Mouse (Mus musculus) C2C12 (cell line): ENCODE measurements around the gene Lhx9. TPM values are rescaled to one million over a fixed set of nuclear protein-coding genes. Genes with fewer than 3 reads are reported as not detected.

ENCODE experiments used
- H3K27me3 ChIP-seq: one replicate; pipeline ENCODE4 v1.6.1; 2011; ENCODE audit not compliant: control insufficient read depth, insufficient read depth, insufficient read length
- H3K36me3 ChIP-seq: one replicate; pipeline ENCODE4 v1.6.1; 2011; ENCODE audit not compliant: control insufficient read depth, insufficient read depth
- H3K4me3 ChIP-seq: one replicate; pipeline ENCODE4 v1.5.1; 2011; ENCODE audit warnings: mild to moderate bottlenecking, control low read depth; ENCODE audit not compliant: poor library complexity, insufficient read depth, severe bottlenecking
- H3K79me2 ChIP-seq: one replicate; pipeline ENCODE4 v1.6.1; 2011; ENCODE audit not compliant: control insufficient read depth, insufficient read depth
- H3K79me3 ChIP-seq: one replicate; pipeline ENCODE4 v1.6.1; 2011; ENCODE audit warnings: low read depth, control low read depth
- H3ac ChIP-seq: one replicate; pipeline ENCODE3; 2011; ENCODE audit warnings: low read depth; ENCODE audit not compliant: control insufficient read depth, insufficient read length
- CEBPB ChIP-seq: IDR thresholded peaks from one replicate; pipeline ENCODE4 v1.6.1; 2011; ENCODE audit warnings: low read depth, mild to moderate bottlenecking, control low read depth, moderate library complexity
- CTCF ChIP-seq: IDR thresholded peaks from one replicate; pipeline ENCODE4 v1.5.1; 2011; ENCODE audit not compliant: control insufficient read depth, insufficient read depth, insufficient read length
- FOSL1 ChIP-seq: IDR thresholded peaks from one replicate; pipeline ENCODE4 v1.8.0; 2011; ENCODE audit warnings: mild to moderate bottlenecking, low read length; ENCODE audit not compliant: poor library complexity, insufficient read depth, severe bottlenecking
- MAX ChIP-seq: IDR thresholded peaks from one replicate; pipeline ENCODE4 v1.6.1; 2011; ENCODE audit warnings: mild to moderate bottlenecking, control low read depth
- MYOD1 ChIP-seq: IDR thresholded peaks from one replicate; pipeline ENCODE4 v1.6.1; 2011; ENCODE audit warnings: low read depth; ENCODE audit not compliant: control insufficient read depth, insufficient read length
- MYOG ChIP-seq: IDR thresholded peaks from one replicate; pipeline ENCODE4 v1.6.1; 2011; ENCODE audit not compliant: control insufficient read depth, insufficient read length; ENCODE audit errors: extremely low read depth
- USF1 ChIP-seq: IDR thresholded peaks from one replicate; pipeline ENCODE4 v1.6.1; 2011; ENCODE audit warnings: low read depth, mild to moderate bottlenecking, control low read depth, moderate library complexity
- polyA plus RNA-seq: library from polyadenylated mRNA; unstranded; fragments of >200 nt; fragmentation: generic; extraction: Trizol; gene quantifications from one replicate; pipeline ENCODE4 v1.2.1, GENCODE M21; 2012; ENCODE audit warnings: missing spikeins

The Lhx9 gene
- polyA plus RNA-seq, 1 experiment, result 0.54 TPM

DNA sequence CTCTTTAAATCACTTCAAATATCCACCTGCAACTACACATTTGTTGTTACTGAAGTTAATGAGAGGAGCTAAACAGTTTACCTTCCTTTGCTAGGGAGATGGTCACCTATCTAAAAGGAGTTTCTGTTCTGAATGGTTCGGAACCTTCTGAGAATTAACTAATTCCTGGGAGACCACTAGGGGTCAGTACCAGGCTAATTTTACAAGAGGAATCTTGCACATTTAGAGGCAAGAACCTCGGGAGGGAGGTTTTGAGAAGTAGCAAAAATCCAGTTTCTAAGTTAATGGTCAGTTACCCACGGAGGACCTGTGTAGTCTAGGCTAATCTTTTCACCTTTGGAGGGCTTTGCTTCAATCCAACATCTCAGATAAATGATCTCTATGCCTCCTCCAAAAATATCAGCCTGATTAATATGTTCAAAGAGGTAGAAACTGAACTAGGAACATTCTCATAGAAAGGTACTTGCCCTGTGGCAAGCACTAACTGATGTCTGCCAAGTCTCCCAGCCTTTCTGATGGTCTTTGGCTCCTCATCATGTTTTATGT lies 12.9 kb downstream of the Lhx9 start:
- Histone ChIP-seq H3ac (no peak overlapping the region), H3K27me3 (no peaks in the 10 kb centered on the region), H3K79me3 (no peaks in the 10 kb centered on the region), H3K4me3 (no peak overlapping the region), H3K79me2 (no peaks in the 10 kb centered on the region), H3K36me3 (no peaks in the 10 kb centered on the region)
- TF ChIP-seq MAX, result no peak
- TF ChIP-seq CEBPB, result no peak
- no peak for TF ChIP-seq MYOG
- TF ChIP-seq USF1, result no peak
- no peak for TF ChIP-seq MYOD1
- TF ChIP-seq FOSL1, result no peak
- no peak for TF ChIP-seq CTCF

DNA sequence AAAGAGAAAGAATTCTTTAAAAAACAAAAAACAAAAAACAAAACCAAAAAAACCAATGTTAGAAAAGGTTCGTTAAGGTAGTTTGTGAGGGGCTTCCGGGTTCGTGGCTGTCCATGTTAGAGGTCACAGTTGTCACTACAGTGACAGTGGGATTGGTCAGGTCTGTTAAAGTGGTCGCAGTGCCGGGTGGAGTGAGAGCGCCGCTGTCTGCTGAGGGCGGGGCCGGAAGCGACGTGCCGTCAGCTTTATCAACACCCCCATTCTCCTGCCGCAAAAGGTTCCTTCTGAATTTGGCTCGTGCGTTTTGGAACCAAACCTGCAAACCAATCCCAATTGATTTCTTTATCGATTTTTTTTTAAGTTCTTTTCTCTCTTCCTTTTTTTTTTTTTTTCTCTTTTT lies 17.1 kb downstream of the Lhx9 start:
- no peak overlapping the region for H3K4me3 ChIP-seq

DNA sequence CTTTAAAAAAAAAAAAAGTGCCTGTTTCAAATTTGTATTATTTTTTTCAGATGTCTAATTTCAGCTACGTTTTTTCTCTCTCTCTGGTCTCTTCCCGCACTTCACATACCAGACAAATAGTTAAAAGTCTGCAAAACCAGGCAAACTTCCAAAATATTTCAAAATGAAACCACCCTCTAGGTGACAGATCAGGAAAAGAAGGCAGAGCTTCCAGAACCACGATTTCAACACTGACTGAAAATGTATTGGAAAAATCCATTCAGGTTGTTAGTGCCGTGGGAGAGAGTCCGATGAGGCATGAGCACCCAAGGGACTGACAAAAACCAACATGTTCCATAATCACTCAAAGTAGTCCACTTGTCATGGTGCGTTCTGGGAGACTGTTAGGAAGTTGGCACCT lies 21.5 kb downstream of the Lhx9 start:
- Histone ChIP-seq H3K27me3 (no peaks in the 10 kb centered on the region), H3ac (no peak overlapping the region), H3K79me2 (no peaks in the 10 kb centered on the region), H3K36me3 (no peaks in the 10 kb centered on the region), H3K79me3 (no peaks in the 10 kb centered on the region), H3K4me3 (no peak overlapping the region)
- no peak for TF ChIP-seq MYOG
- no peak for TF ChIP-seq USF1
- no peak for TF ChIP-seq CEBPB
- no peak for TF ChIP-seq MAX
- TF ChIP-seq CTCF, result no peak
- no peak for TF ChIP-seq FOSL1
- TF ChIP-seq MYOD1, result no peak

More for the DNA sequence above, 17.1 kb downstream of the Lhx9 start:
- Histone ChIP-seq H3K79me2 (no peaks in the 10 kb centered on the region), H3ac (no peak overlapping the region), H3K27me3 (no peaks in the 10 kb centered on the region), H3K79me3 (no peaks in the 10 kb centered on the region), H3K36me3 (no peaks in the 10 kb centered on the region)
- no peak for TF ChIP-seq USF1
- no peak for TF ChIP-seq MYOD1
- no peak for TF ChIP-seq FOSL1
- no peak for TF ChIP-seq MAX

DNA sequence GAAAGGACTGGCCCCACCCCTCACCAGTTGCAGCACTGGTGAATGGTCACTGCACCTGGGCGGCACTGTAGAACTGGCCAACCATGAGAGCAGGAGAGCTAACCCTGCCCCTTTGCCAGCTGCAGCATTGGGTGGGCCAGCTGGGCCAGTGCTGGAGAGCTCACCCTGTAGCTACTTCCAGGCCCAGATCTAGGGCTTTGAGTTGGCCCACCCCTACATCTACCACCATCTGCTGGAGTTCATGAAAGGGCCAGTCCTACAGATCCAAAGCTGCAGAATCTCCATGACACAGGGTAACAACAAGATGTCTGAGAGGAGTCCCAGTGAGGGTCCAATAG lies 25.4 kb downstream of the Lhx9 start:
- no peaks in the 10 kb centered on the region for H3K79me3 ChIP-seq
- no peaks in the 10 kb centered on the region for H3K27me3 ChIP-seq
- H3K4me3 ChIP-seq, result no peak overlapping the region
- H3K79me2 ChIP-seq, result no peaks in the 10 kb centered on the region
- H3ac ChIP-seq, result no peak overlapping the region
- TF ChIP-seq CTCF (no peak), MYOD1 (no peak), MAX (no peak)
- H3K36me3 ChIP-seq, result no peaks in the 10 kb centered on the region

DNA sequence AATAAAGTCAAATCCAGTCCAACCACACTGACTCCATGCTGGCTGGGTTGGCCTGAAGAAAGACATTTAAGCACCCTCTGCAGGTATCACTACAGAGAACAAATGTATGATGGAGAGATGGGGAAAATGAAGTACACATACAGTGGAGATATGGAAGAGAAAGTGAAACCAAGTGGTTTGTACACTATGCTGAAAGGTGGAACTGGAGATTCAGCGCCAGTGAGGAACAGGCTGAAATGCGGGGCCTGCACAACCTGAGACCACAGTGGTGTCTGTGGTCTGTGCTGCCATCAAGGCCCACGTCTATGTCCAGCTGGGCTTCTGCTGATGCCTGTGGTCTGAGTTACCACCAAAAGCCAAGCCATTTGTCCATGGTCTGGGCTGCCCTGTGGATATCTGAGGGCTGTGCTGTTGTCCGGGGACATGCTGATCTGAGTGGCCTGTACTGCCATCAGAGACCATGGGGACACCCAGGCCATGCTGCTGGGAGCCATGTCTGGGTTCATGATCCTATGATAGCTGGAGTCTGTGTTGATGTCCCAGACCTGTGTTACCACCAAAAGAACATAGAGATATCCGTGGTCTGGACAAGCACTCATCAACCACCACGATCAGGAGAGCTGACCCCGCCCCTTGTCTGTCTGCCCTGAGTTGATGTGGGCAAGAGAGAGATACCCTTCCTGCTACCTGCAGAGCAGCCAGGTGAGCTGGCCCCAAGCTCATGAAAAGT lies 26.0 kb downstream of the Lhx9 start:
- H3K4me3 ChIP-seq, result no peak overlapping the region
- no peak overlapping the region for H3ac ChIP-seq
- no peaks in the 10 kb centered on the region for H3K27me3 ChIP-seq
- no peaks in the 10 kb centered on the region for H3K79me3 ChIP-seq
- H3K79me2 ChIP-seq, result no peaks in the 10 kb centered on the region
- TF ChIP-seq FOSL1, result no peak
- TF ChIP-seq USF1, result no peak
- TF ChIP-seq MYOG, result no peak
- TF ChIP-seq CEBPB, result no peak
- no peak for TF ChIP-seq MYOD1
- no peak for TF ChIP-seq MAX
- no peak for TF ChIP-seq CTCF
- H3K36me3 ChIP-seq, result no peaks in the 10 kb centered on the region

DNA sequence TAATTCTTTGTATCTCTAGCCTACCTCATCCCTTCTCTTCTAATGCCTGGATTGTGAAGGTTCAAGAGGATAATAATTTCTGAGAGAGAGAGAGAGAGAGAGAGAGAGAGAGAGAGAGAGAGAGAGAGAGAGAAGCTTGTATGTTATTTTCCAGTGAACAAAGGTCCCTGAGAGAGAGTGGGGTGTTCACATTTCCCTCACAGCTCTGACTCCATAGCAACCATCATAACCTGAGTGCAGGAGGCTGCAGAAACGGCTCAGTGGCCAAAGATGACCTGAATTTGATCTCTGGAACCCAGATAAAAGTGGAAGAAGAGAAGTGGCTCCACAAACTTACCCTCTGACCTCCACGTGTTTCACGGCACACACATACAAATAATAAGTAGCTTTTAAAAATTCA lies 46.6 kb downstream of the Lhx9 start:
- H3K36me3 ChIP-seq, result no peaks in the 10 kb centered on the region
- no peak overlapping the region for H3K4me3 ChIP-seq
- no peaks in the 10 kb centered on the region for H3K79me2 ChIP-seq
- no peak overlapping the region for H3ac ChIP-seq
- TF ChIP-seq MAX, result no peak
- no peak for TF ChIP-seq CEBPB
- TF ChIP-seq MYOD1, result no peak
- TF ChIP-seq MYOG, result no peak
- no peak for TF ChIP-seq FOSL1
- no peak for TF ChIP-seq USF1
- TF ChIP-seq CTCF, result no peak
- H3K79me3 ChIP-seq, result no peaks in the 10 kb centered on the region
- H3K27me3 ChIP-seq, result no peaks in the 10 kb centered on the region
